Mouse (Mus musculus): Measurements from ENCODE around the gene Nedd4. TPM values are rescaled to one million over a fixed set of nuclear protein-coding genes. Genes with fewer than 3 reads are reported as not detected.
"Not testable (repeated sequence)": the region's sequence is repeated elsewhere in the genome, so short reads cannot be mapped to it uniquely, and the experiment has no call there.

The Nedd4 gene
- total RNA-seq (2021), result 100 to 1,000 TPM; 388 to 415 TPM
- long read RNA-seq, experiment 1, full-length matches to known transcripts, result 136 of 215 reads
- long read RNA-seq, experiment 1, partial matches to known transcripts, result 37 of 215 reads
- long read RNA-seq, experiment 1, other reads (novel, unspliced or antisense), result 42 of 215 reads
- long read RNA-seq, experiment 2, full-length matches to known transcripts, result 270 of 352 reads
- long read RNA-seq, experiment 2, partial matches to known transcripts, result 77 of 352 reads
- long read RNA-seq, experiment 2, other reads (novel, unspliced or antisense), result 5 of 352 reads

- intact Hi-C loops (cut with DNase I; ENCODE audit: low total_unique reads), result no loop called here
- DNase-seq, result peak; percentile 98
These were observed at the start of gene Nedd4 for GRCm38 (mm10) chr9:72661895-72662661. Nedd4 (plus strand) TSS chr9:72662346.

DNA sequence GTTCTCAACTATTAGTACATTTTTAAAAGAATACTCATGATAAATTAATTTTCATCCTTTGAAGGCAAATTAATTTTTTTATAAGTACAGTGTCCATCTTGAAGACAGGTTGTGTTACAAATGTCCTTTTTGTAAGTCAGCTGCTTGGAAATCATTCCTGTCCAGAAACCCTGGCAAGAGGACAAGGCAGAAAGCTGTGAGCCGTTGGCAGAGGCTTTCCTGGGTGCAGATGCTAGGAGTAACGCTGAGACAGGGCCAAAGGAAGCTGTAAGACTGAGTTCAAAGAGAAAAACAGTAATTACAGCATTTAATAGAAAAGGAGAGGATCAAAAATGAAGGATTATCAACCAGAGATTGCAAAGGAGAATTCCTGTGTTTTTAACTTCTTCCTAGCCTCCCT lies 48.3 kb upstream of the Nedd4 start:
- DNase-seq, result peak; percentile 64
- intact Hi-C loops (cut with DNase I; ENCODE audit: low total_unique reads), result loop anchor here (10.0 kb wide), 1 partner anchor 61 kb away; no protein-coding TSS in a partner anchor

GRCm38 (mm10) chr9:72614786-72615480 lies 47.2 kb upstream of the Nedd4 start:
- intact Hi-C loops (cut with DNase I; ENCODE audit: low total_unique reads), result loop anchor here (10.0 kb wide), 1 partner anchor 60 kb away; no protein-coding TSS in a partner anchor
- DNase-seq, result peak; percentile 29

DNA sequence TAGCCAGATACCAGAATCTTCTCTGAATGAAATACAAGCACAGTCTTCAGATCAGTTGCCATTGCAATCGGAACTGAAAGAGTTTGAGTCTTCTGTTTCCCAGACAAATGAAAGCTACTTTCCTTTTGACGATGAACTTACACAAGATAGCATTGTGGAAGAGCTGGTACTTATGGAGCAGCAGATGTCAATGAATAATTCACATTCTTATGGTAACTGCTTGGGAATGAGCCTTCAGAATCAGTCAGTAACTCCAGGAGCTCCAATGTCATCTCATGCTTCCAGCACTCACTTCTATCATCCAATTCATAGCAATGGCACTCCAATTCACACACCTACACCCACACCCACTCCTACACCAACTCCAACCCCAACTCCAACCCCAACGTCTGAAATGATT lies 44.1 kb upstream of the Nedd4 start:
- intact Hi-C loops (cut with DNase I; ENCODE audit: low total_unique reads), result loop anchor here (10.0 kb wide), 1 partner anchor 57 kb away; no protein-coding TSS in a partner anchor
- no peak for DNase-seq

- intact Hi-C loops (cut with DNase I; ENCODE audit: low total_unique reads), result no loop called here
- no peak for DNase-seq
These were observed 38.5 kb upstream of the Nedd4 start for GRCm38 (mm10) chr9:72623605-72624004.

GRCm38 (mm10) chr9:72627598-72627997 lies 34.5 kb upstream of the Nedd4 start:
- no peak for DNase-seq
- intact Hi-C loops (cut with DNase I; ENCODE audit: low total_unique reads), result no loop called here

- peak; percentile 49 for DNase-seq
- intact Hi-C loops (cut with DNase I; ENCODE audit: low total_unique reads), result no loop called here
These were observed 33.6 kb upstream of the Nedd4 start for GRCm38 (mm10) chr9:72628591-72628990.

DNA sequence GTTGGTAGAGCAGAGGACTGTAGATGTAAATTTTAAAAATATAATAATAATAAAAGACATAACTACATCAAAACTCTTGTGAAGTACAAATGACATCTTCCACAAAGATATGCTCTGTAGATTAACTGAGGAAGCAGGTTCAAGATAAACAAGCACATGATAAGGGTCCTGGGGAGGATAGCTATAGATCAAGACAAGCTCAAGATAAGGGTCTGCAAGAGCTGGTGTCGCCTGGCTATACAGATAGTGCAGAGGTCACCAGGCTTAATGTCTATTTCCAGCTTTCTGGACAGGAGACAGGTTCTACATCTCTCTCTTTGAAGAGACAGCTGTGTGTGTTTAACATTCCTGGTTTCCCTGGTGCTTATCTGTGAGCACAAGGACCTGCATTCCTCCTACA lies 29.9 kb upstream of the Nedd4 start:
- no peak for DNase-seq
- intact Hi-C loops (cut with DNase I; ENCODE audit: low total_unique reads), result no loop called here

DNA sequence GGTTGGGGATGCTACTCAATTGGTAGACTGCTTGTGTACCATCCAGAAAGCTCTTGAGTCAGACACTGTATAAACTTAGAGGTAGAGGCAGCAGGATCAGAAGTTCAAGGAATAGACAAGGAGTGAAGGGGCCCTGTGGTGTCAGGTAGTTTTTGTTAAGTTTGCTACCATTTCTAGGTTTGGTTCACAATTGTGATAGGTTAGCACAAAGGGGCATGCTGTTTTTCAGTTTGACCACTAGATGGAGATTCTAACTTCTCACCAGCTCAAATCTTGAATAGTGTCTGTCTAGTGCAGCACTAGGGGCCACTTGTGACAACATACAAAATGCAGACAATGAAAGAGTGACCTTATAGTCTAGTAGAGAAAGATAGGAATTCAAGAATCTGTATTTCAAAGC lies 27.0 kb upstream of the Nedd4 start:
- no peak for DNase-seq
- intact Hi-C loops (cut with DNase I; ENCODE audit: low total_unique reads), result loop anchor here (5.0 kb wide), 1 partner anchor 37 kb away; no protein-coding TSS in a partner anchor

DNA sequence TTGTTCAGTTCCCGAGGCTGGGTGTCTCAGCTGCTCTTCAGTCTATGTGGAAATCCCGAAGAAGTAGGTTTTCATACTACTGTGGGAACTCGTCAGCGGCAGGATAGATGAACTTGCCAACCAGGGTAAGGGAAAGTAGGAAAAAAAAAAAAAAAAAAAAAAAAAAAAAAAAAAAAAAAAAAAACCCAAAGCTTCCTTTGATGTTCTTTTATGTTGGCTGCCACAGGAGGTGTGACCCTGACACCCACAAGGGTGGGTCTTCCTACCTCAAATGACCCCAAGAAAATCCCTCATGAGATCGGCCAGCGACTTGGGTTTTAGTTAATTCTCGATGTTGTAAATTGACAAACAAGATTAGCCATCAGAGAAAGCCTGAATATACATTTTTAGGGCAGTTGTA lies 25.6 kb upstream of the Nedd4 start:
- intact Hi-C loops (cut with DNase I; ENCODE audit: low total_unique reads), result loop anchor here (5.0 kb wide), 1 partner anchor 36 kb away; no protein-coding TSS in a partner anchor

DNA sequence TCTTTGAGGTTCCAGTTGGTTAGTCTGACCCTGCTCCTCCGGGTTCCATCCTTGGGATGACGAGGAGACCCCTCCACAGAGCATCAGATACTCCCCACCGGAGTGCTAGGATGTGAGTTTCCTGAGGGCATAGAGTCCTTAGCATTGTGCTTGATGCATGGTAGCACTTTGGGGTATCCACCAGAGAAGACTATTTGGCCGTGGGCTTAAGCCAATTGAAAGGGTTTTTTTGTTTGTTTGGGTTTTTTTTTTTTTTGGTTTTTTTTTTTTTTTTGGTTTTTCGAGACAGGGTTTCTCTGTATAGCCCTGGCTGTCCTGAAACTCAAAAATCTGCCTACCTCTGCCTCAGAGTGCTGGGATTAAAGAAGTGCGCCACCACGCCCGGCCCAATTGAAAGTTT lies 24.9 kb upstream of the Nedd4 start:
- intact Hi-C loops (cut with DNase I; ENCODE audit: low total_unique reads), result loop anchor here (5.0 kb wide), 1 partner anchor 35 kb away; no protein-coding TSS in a partner anchor
- DNase-seq, result no peak

More for the DNA sequence above, 25.6 kb upstream of the Nedd4 start:
- DNase-seq, result no peak

- intact Hi-C loops (cut with DNase I; ENCODE audit: low total_unique reads), result loop anchor here (5.0 kb wide), 1 partner anchor 33 kb away; no protein-coding TSS in a partner anchor
- no peak for DNase-seq
These were observed 22.9 kb upstream of the Nedd4 start for GRCm38 (mm10) chr9:72638951-72639842.

DNA sequence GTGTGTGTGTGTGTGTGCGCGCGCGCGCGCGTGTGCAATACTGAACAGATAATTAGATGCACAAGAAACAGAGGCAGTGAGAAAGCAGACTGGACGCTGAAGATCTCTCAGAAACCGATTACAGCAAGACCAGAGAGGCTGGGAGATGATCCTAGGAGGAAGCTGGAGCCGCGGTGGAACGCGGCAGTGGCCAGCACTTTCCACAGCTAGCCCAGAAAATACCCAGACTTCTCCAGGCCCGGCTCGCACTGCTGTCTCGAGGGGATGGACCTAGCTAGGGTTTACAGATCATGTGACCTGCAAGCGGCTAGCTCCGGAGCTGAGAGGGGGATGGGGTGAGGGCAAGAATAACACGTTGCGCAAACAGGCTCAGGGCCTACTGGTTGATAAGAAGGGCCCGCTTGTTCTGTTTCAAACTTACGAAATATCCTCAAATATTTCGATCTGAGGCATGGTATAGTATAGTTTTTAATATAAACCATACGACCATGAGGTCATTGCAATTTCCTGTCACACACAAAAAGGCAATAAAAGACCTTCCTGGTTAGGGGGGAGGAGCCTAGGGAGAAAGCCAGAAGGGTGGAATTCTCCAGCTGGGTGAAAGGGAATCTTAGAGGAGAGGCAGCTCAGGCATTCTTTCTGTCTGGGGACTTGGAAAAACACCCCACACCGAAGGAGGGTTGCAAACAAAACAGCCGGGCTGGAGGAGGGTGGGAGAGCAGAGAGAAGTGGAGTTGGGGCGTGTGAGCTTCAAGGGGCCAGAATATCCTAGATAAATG lies 22.1 kb upstream of the Nedd4 start:
- DNase-seq, result peak; percentile 91
- intact Hi-C loops (cut with DNase I; ENCODE audit: low total_unique reads), result loop anchor here (5.0 kb wide), 1 partner anchor 32 kb away; no protein-coding TSS in a partner anchor

GRCm38 (mm10) chr9:72640642-72641041 lies 21.5 kb upstream of the Nedd4 start:
- DNase-seq, result no peak
- intact Hi-C loops (cut with DNase I; ENCODE audit: low total_unique reads), result no loop called here

DNA sequence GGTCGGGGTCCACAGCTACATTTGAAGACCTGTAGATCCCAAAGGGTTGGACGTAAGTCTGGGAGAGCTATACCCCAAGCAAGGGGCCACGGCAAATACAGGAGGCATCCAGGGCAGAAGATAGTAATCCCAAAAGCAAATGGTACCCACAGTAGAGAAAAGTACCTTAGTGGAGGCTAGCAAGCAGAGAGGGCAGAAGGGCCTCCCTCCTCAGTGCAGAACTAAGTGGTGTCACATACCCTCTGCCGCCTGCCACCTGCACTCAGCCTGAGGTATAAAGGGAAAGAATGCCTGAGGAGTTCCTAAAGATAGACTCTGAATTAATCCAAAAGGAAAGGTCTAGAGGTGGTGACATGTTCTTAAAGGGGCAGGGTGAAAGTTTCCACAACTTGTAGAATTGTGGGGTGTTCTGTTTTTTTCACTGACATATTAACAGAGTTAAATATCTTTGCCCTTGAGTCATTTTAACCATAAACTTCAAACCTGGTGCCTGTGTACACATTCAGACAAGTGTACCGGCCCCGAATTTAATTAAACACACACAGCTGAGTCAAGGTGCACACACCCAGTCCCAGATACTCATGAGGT lies 21.0 kb upstream of the Nedd4 start:
- DNase-seq, result peak; percentile 27
- intact Hi-C loops (cut with DNase I; ENCODE audit: low total_unique reads), result no loop called here

- intact Hi-C loops (cut with DNase I; ENCODE audit: low total_unique reads); DNase-seq: not testable (repeated sequence)
These were observed 19.2 kb upstream of the Nedd4 start for GRCm38 (mm10) chr9:72642756-72643447.
